Mouse (Mus musculus) kidney, embryonic 16.5 days (tissue): ENCODE measurements around the gene Rasl11a. TPM values are rescaled to one million over a fixed set of nuclear protein-coding genes. Genes with fewer than 3 reads are reported as not detected.
"Not testable (repeated sequence)": the region's sequence is repeated elsewhere in the genome, so short reads cannot be mapped to it uniquely, and the experiment has no call there.

Experiments
- ATAC-seq: fragments of 200-750 bp; cut with Nextera tagmentation; 2 replicates; pipeline ENCODE4 v1.8.0; 2017; ENCODE audit warnings: moderate TSS enrichment; ENCODE audit not compliant: low FRiP score, low TSS enrichment
- H3K27ac ChIP-seq: fragments of 300-500 bp; sonication (generic); 2 replicates; pipeline ENCODE4 v1.5.1; 2014; ENCODE audit warnings: low read length
- H3K27me3 ChIP-seq: fragments of 300-500 bp; sonication (generic); 2 replicates; pipeline ENCODE4 v1.6.1; 2014; ENCODE audit warnings: low read length, control low read depth, mixed read lengths; ENCODE audit not compliant: insufficient read depth
- H3K36me3 ChIP-seq: fragments of 300-500 bp; sonication (generic); 2 replicates; pipeline ENCODE4 v1.6.1; 2014; ENCODE audit warnings: low read length, control low read depth, mixed read lengths; ENCODE audit not compliant: insufficient read depth
- H3K4me1 ChIP-seq: fragments of 300-500 bp; sonication (generic); 2 replicates; pipeline ENCODE4 v1.6.1; 2014; ENCODE audit warnings: low read length, control low read depth, mixed read lengths; ENCODE audit not compliant: insufficient read depth
- H3K4me2 ChIP-seq: fragments of 300-500 bp; sonication (generic); replicated peaks from 2 replicates; pipeline ENCODE4 v1.6.1; 2014; ENCODE audit warnings: low read depth, low read length
- H3K4me3 ChIP-seq: fragments of 300-500 bp; sonication (generic); 2 replicates; pipeline ENCODE4 v1.5.1; 2014; ENCODE audit warnings: mild to moderate bottlenecking, low read length
- H3K9ac ChIP-seq: fragments of 300-500 bp; sonication (generic); replicated peaks from 2 replicates; pipeline ENCODE4 v1.6.1; 2014; ENCODE audit warnings: low read length
- H3K9me3 ChIP-seq: fragments of 300-500 bp; sonication (generic); 2 replicates; pipeline ENCODE4 v1.6.1; 2016; ENCODE audit warnings: low read length, control low read depth
- WGBS: fragments of 180-500 bp; shearing (Covaris S2); extraction: QIAGEN DNeasy Blood & Tissue Kit; methylation state at CpG from one replicate; pipeline ENCODE4 v1.1.7; 2014; 5-methylcytosine and 5-hydroxymethylcytosine counted together
- polyA plus RNA-seq: library from polyadenylated mRNA; unstranded; fragments of >200 nt; fragmentation: Nextera tagmentation; extraction: Ambion mirVana; gene quantifications from 2 replicates; pipeline ENCODE4 v1.2.1, GENCODE M21; 2015

Rasl11a gene
- polyA plus RNA-seq, 1 experiment from 2014 or later, result 100 TPM

DNA sequence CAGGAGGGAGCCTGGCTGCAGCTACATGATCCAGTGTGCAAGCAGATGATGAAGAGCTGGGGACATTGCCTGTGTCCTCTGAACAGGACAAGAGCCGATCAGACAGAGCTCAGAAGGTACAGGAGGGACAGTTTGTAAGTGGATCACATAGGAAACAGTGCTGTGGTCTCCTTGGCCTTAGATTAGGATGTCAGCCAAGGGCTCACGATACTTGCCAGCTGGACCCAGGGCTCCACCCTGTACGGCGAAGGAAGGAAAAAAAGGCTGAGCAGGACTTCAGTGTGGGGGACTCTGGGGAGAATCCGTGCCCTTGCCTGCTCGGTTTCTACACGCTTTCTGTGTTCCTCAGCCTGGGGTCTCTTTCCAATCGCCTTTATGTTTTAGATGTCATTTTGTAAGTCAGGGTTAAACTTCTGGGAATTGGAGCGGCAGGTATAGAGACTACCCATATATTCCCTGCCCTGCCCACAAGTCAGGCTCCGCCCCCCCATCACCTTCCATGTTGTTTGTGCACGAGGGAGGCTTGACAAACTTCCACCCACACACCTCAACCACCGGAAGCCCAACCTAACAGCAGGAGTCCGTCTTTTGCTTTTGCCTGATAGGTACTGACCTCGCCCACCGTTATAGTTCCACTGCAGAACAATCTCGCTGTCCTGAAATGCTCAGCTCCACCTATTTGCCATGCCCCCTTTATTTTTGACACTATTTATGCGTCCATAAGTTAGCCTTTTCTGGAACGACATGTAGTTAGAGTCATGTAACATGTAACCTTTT, 15.5 kb downstream of the Rasl11a start:
- Histone ChIP-seq H3K36me3 (no peaks in the 10 kb centered on the region), H3K4me2 (no peak overlapping the region), H3K27ac (no peak overlapping the region), H3K4me1 (peaks cover 19% of the 10 kb centered on the region), H3K27me3 (no peaks in the 10 kb centered on the region), H3K9ac (no peak overlapping the region), H3K9me3 (peaks cover 7% of the 10 kb centered on the region; the same call in 1 of the 2 replicates), H3K4me3 (no peak overlapping the region)
- 68% methylated on average over 18 of the region's 18 CpGs for WGBS
- ATAC-seq, result no peak

DNA sequence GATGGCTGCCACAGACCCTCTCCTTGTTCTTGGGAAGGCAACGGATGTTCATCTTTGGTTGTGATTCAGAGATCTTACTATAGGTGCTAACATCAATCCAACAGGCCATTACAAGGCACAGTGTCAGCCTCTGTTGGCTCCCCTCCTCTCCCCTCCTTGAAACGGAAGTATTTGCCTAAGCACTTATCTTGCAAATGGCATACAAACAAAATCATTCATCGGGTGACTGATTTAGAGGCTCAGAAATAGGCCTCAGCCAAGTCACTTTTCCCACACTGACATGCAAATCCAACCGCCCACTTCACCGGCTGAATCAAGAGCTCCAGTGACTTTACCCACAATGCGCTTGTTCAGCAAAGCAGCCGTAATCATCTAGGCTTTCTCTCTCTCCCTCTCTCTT, 16.7 kb downstream of the Rasl11a start:
- Histone ChIP-seq H3K27ac (peak overlapping the region; percentile 36; the same call in 1 of the 2 replicates), H3K36me3 (no peaks in the 10 kb centered on the region), H3K4me1 (peaks cover 19% of the 10 kb centered on the region), H3K9ac (no peak overlapping the region), H3K4me2 (no peak overlapping the region), H3K27me3 (no peaks in the 10 kb centered on the region), H3K4me3 (no peak overlapping the region), H3K9me3 (peaks cover 4% of the 10 kb centered on the region; the same call in 1 of the 2 replicates)
- 20% methylated on average over 7 of the region's 7 CpGs for WGBS
- ATAC-seq, result no peak

DNA sequence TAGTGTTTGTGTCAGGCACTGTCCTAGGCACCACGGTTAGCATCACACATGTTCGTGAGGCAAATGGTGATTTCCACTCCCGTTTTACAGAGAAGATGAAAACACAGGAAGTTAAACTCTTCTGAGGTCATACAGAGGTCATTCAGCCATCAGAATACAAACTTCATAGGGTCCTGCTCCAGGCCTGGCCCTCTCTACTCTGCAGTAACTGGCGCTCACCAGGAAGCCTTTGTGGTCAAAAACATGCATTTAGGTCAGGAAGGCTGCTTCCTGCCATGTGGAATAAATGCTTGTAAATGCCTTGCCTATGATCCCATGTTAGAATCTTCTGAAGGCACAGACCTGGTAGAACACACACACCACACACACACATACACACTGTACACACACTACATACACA, 20.6 kb downstream of the Rasl11a start:
- H3K9me3 ChIP-seq, result peaks cover 7% of the 10 kb centered on the region; the same call in 1 of the 2 replicates
- H3K4me2 ChIP-seq, result no peak overlapping the region
- no peak overlapping the region for H3K4me3 ChIP-seq
- H3K27me3 ChIP-seq, result no peaks in the 10 kb centered on the region
- no peak for ATAC-seq
- no peak overlapping the region for H3K27ac ChIP-seq
- no peak overlapping the region for H3K9ac ChIP-seq
- no peaks in the 10 kb centered on the region for H3K36me3 ChIP-seq
- WGBS, result 56% methylated on average over 4 of the region's 4 CpGs
- peaks cover 25% of the 10 kb centered on the region for H3K4me1 ChIP-seq

DNA sequence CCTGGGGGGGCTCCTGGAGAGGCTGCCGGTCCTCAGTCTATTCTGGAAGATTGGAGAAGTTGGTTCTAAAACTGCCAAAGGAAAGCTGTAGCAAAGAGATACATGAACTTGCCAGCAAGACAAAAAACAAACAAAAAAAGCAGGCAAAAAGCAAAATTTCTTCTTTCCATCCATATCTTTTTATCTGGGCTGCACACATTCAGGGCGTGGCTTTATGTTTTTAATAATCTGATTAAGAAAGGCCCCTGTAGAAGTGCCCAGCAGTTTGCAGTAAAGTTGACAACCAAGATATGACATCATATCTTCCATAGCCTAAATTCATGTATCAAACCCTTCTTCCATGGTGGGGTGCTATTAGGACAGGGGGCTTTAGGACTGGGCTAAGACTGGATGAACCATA, 21.4 kb downstream of the Rasl11a start:
- H3K9ac ChIP-seq, result no peak overlapping the region
- 95% methylated on average over 2 of the region's 2 CpGs for WGBS
- H3K4me1 ChIP-seq, result peaks cover 22% of the 10 kb centered on the region
- H3K27me3 ChIP-seq, result no peaks in the 10 kb centered on the region
- H3K4me2 ChIP-seq, result no peak overlapping the region
- no peaks in the 10 kb centered on the region for H3K36me3 ChIP-seq
- no peak overlapping the region for H3K27ac ChIP-seq
- H3K9me3 ChIP-seq, result peaks cover 10% of the 10 kb centered on the region; the same call in 1 of the 2 replicates
- no peak for ATAC-seq
- H3K4me3 ChIP-seq, result no peak overlapping the region

DNA sequence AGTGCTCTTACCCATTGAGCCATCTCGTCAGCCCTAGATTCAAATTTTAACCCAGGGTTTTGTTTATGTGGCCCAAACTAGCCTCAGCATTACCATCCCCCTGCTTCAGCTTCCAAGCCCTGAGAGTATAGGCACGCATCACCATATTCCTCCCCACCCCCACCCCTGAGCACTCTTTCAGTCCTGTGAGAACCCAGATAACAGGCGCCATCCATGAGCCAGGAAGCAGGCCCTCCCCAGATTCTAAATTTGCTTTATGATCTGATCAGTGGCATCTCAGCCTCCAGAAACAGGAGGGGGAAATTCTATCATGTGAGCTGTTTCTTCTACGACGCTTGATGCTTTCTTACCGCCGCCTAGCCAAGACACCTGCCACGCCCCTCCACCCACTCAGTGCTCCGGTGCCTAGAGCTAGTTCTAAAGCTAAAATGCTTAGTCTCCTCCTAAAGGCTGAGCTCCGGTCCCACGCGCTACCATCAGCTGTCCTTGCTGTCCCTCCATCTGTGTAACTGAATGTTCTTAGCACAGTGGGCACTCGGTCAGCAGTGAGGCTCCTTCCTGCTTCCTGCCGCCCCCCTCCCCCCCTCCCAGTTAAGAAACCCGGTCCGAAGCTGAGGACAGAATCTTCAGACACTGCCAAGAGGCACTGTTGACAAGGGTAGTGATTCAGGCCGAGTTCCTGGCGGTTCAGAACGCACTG, 22.5 kb downstream of the Rasl11a start:
- Histone ChIP-seq H3K9ac (peak overlapping the region; percentile 45), H3K4me1 (peaks cover 12% of the 10 kb centered on the region), H3K4me2 (peak overlapping the region; percentile 49), H3K4me3 (peak overlapping the region; percentile 29), H3K27ac (peak overlapping the region; percentile 45; the same call in 1 of the 2 replicates), H3K36me3 (no peaks in the 10 kb centered on the region), H3K9me3 (peaks cover 10% of the 10 kb centered on the region; the same call in 1 of the 2 replicates), H3K27me3 (no peaks in the 10 kb centered on the region)
- ATAC-seq, result peak; percentile 52
- 4% methylated on average over 19 of the region's 19 CpGs for WGBS

DNA sequence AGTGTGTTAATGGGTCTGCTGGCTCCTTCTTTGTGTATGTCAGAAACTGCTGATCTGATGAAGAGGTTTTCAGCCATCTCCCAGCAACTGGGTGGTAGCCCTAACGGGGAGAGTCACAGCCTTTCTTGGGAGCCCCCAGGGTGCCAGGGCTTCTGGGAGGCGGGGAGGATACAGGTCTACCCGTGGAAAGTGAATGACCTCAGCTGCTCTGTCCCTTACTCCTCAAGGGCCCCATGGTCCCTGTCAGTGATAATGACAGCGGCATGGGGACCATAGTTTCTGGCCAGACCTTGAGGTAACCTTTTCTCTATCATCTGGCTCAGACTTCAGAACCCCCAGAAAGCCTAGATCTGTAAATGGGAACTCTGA, 23.1 kb downstream of the Rasl11a start:
- no peaks in the 10 kb centered on the region for H3K27me3 ChIP-seq
- H3K4me1 ChIP-seq, result peaks cover 12% of the 10 kb centered on the region
- no peak overlapping the region for H3K4me3 ChIP-seq
- H3K9ac ChIP-seq, result no peak overlapping the region
- H3K27ac ChIP-seq, result no peak overlapping the region
- WGBS, result 33% methylated on average over 4 of the region's 4 CpGs
- H3K4me2 ChIP-seq, result peak overlapping the region; percentile 49
- no peaks in the 10 kb centered on the region for H3K36me3 ChIP-seq
- no peak; the same call in 1 of the 2 replicates for ATAC-seq
- H3K9me3 ChIP-seq, result peaks cover 10% of the 10 kb centered on the region; the same call in 1 of the 2 replicates

DNA sequence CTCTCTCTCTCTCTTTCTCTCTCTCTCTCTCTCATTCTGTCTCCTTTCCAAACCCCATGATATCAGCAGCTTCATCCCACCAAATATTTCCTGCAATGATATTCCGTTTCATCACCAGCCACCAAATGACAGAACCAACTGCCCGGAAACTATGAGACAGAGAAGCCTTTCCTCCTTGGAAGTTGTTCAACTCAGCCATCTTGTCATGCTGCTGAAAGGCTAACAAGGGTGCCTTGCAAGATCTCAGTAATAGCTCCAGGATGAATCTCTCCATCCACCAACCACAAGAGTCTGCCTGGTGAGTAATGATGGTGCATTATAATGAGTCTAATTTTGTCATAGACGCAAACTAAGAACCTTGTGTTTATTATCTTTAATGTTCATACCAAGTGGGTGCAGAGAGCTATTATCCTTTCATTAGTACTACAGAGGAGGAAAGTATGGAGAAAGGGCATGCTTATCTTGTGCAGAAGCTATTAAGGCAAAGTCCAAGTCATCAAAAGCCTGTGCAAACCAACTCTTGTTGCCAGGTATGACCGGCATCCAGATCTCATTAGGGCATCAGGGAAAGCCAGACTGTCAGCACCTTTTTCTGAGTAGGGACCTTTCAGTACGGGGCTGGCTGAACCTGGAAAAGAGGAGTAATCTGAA, 28.2 kb downstream of the Rasl11a start:
- H3K4me2 ChIP-seq, result no peak overlapping the region
- no peak for ATAC-seq
- peaks cover 3% of the 10 kb centered on the region; the same call in 1 of the 2 replicates for H3K4me1 ChIP-seq
- H3K36me3 ChIP-seq, result no peaks in the 10 kb centered on the region
- H3K9ac ChIP-seq, result no peak overlapping the region
- no peak overlapping the region for H3K4me3 ChIP-seq
- WGBS, result 91% methylated on average over 5 of the region's 5 CpGs
- H3K27ac ChIP-seq, result no peak overlapping the region
- H3K9me3 ChIP-seq, result peaks cover 6% of the 10 kb centered on the region; the same call in 1 of the 2 replicates
- H3K27me3 ChIP-seq, result no peaks in the 10 kb centered on the region

DNA sequence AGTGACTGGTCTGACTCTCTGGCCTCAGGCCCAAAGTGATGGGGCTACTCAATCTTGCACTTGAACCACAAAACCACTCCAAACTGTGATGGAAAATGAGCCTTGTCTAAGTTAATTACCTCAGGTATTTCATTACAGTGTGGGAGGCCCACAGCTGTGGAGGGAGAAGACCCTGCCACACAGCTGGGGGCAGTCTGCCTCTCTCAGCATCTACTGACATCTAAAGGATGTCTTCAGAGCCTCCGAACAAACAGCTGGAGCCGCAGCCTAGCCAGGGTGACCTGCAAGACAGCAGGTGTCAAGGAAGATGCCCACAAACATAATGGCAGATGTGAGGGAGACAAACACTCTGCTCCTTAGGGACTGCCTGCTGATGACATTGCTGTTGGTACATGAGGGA, 31.2 kb downstream of the Rasl11a start:
- ATAC-seq, result peak; percentile 54; the same call in 1 of the 2 replicates
- no peak overlapping the region for H3K9ac ChIP-seq
- H3K4me2 ChIP-seq, result no peak overlapping the region
- H3K4me3 ChIP-seq, result no peak overlapping the region
- no peaks in the 10 kb centered on the region for H3K9me3 ChIP-seq
- H3K27ac ChIP-seq, result no peak overlapping the region
- WGBS, result 40% methylated on average over 2 of the region's 2 CpGs
- no peaks in the 10 kb centered on the region for H3K27me3 ChIP-seq
- H3K4me1 ChIP-seq, result no peaks in the 10 kb centered on the region
- H3K36me3 ChIP-seq, result no peaks in the 10 kb centered on the region

DNA sequence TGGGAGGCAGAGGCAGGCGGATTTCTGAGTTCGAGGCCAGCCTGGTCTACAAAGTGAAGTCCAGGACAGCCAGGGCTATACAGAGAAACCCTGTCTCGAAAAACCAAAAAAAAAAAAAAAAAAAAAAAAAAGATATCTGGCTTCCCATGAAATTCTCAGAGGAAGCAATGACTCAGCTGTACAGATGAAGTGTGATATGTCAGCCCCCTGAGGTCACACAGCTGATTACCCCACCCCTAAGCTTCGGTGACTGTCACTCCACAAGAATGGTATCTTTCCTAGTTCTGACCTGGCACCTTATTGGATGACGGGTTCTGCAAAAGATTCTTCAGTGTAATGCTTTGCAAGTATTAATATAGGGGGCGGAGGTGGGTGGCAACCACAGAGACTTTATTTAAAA, 33.0 kb downstream of the Rasl11a start:
- H3K4me2 ChIP-seq, H3K27me3 ChIP-seq, H3K27ac ChIP-seq, H3K9me3 ChIP-seq, H3K4me1 ChIP-seq, H3K9ac ChIP-seq, H3K4me3 ChIP-seq, ATAC-seq, H3K36me3 ChIP-seq: not testable (repeated sequence)
- WGBS, result 79% methylated on average over 4 of the region's 6 CpGs
